Mouse (Mus musculus) 3134 (cell line): ENCODE measurements at regions not wholly inside any gene's neighbourhood (a gene's known extent, or its start where the extent isn't known, plus 50 kb on each side); places are given as distances from the start of the nearest gene placed in this dataset.

Experiments used
- DNase-seq: peaks from one replicate; pipeline ENCODE4 v3.0.0-alpha.2; 2011; ENCODE audit warnings: low spot score; ENCODE audit not compliant: insufficient read length; ENCODE audit errors: extremely low read depth

- DNase-seq: no peak
Observed at GRCm38 (mm10) chr12:54459462-54460134, 196.8 kb downstream of the Sptssa start.

GRCm38 (mm10) chr12:54456731-54457130 is 199.6 kb downstream of the Sptssa start:
- no peak for DNase-seq

GRCm38 (mm10) chr12:54454606-54455005 is 201.8 kb downstream of the Sptssa start:
- no peak for DNase-seq

GRCm38 (mm10) chr12:54453343-54453742 is 203.0 kb downstream of the Sptssa start:
- no peak for DNase-seq

- DNase-seq: no peak
Observed at GRCm38 (mm10) chr12:54450369-54450768, 206.0 kb downstream of the Sptssa start.

- DNase-seq: no peak
Observed at GRCm38 (mm10) chr12:54448221-54448620, 208.2 kb downstream of the Sptssa start.

GRCm38 (mm10) chr12:54447354-54447753 is 209.0 kb downstream of the Sptssa start:
- no peak for DNase-seq

- DNase-seq: no peak
Observed at GRCm38 (mm10) chr12:54446356-54446755, 210.0 kb downstream of the Sptssa start.

- DNase-seq: no peak
Observed at GRCm38 (mm10) chr12:54444416-54444815, 212.0 kb downstream of the Sptssa start.

- no peak for DNase-seq
Observed at GRCm38 (mm10) chr12:54443285-54443684, 213.1 kb downstream of the Sptssa start.

- DNase-seq: no peak
Observed at GRCm38 (mm10) chr12:54442408-54442807, 214.0 kb downstream of the Sptssa start.

- DNase-seq: no peak
Observed at GRCm38 (mm10) chr12:54440851-54441593, 215.4 kb downstream of the Sptssa start.

GRCm38 (mm10) chr12:54438793-54439192 is 217.6 kb downstream of the Sptssa start:
- DNase-seq: no peak

- no peak for DNase-seq
Observed at GRCm38 (mm10) chr12:54425236-54425635, 221.6 kb upstream of the Egln3 start.

GRCm38 (mm10) chr12:54414829-54415228 is 211.2 kb upstream of the Egln3 start:
- DNase-seq: no peak

- DNase-seq: no peak
Observed at GRCm38 (mm10) chr12:54414201-54414600, 210.5 kb upstream of the Egln3 start.

- DNase-seq: no peak
Observed at GRCm38 (mm10) chr12:54410038-54410605, 206.5 kb upstream of the Egln3 start.

GRCm38 (mm10) chr12:54408906-54409305 is 205.2 kb upstream of the Egln3 start:
- no peak for DNase-seq

GRCm38 (mm10) chr12:54407301-54407896 is 203.7 kb upstream of the Egln3 start:
- DNase-seq: no peak

GRCm38 (mm10) chr12:54405066-54405465 is 201.4 kb upstream of the Egln3 start:
- peak; percentile 36 for DNase-seq

GRCm38 (mm10) chr12:54402591-54402990 is 198.9 kb upstream of the Egln3 start:
- no peak for DNase-seq
